Mouse (Mus musculus): ENCODE measurements around the gene Kif16b. TPM values are rescaled to one million over a fixed set of nuclear protein-coding genes. Genes with fewer than 3 reads are reported as not detected.

The Kif16b gene
- polyA plus RNA-seq, 1 experiment: not detected

GRCm38 (mm10) chr2:142700689-142701088 is 200.6 kb downstream of the Kif16b start:
- H3K4me3 ChIP-seq (ENCODE audit: insufficient read depth, low read depth, low read length): no peak overlapping the region
- H3K27ac ChIP-seq (ENCODE audit: insufficient read depth, low read depth, low read length): no peak overlapping the region
- peaks cover 6% of the 10 kb centered on the region for H3K4me1 ChIP-seq (ENCODE audit: control insufficient read depth, insufficient read depth, low read length)
- no peak for TF ChIP-seq POLR2A (IDR thresholded peaks at IDR 0.05; ENCODE audit: insufficient read depth, low read depth, low read length)
- TF ChIP-seq CTCF (IDR thresholded peaks at IDR 0.05; ENCODE audit: insufficient read depth, low read depth, low read length): no peak
- WGBS: 43% methylated on average over 4 of the region's 4 CpGs

GRCm38 (mm10) chr2:142698650-142699049 is 202.7 kb downstream of the Kif16b start:
- no peak overlapping the region for H3K27ac ChIP-seq (ENCODE audit: insufficient read depth, low read depth, low read length)
- no peak overlapping the region for H3K4me3 ChIP-seq (ENCODE audit: insufficient read depth, low read depth, low read length)
- TF ChIP-seq POLR2A (IDR thresholded peaks at IDR 0.05; ENCODE audit: insufficient read depth, low read depth, low read length) (no peak), CTCF (IDR thresholded peaks at IDR 0.05; ENCODE audit: insufficient read depth, low read depth, low read length) (no peak)
- 30% methylated on average over 3 of the region's 3 CpGs for whole genome bisulfite sequencing
- H3K4me1 ChIP-seq (ENCODE audit: control insufficient read depth, insufficient read depth, low read length): peaks cover 6% of the 10 kb centered on the region

- H3K4me3 ChIP-seq (ENCODE audit: insufficient read depth, low read depth, low read length): no peak overlapping the region
- peaks cover 2% of the 10 kb centered on the region for H3K4me1 ChIP-seq (ENCODE audit: control insufficient read depth, insufficient read depth, low read length)
- TF ChIP-seq POLR2A (IDR thresholded peaks at IDR 0.05; ENCODE audit: insufficient read depth, low read depth, low read length): no peak
- no peak for TF ChIP-seq CTCF (IDR thresholded peaks at IDR 0.05; ENCODE audit: insufficient read depth, low read depth, low read length)
- no peak overlapping the region for H3K27ac ChIP-seq (ENCODE audit: insufficient read depth, low read depth, low read length)
- WGBS: 98% methylated on average over 1 of the region's 1 CpGs
Measured at GRCm38 (mm10) chr2:142694936-142695331, 206.4 kb downstream of the Kif16b start.

- H3K4me3 ChIP-seq (ENCODE audit: insufficient read depth, low read depth, low read length): no peak overlapping the region
- TF ChIP-seq CTCF (IDR thresholded peaks at IDR 0.05; ENCODE audit: insufficient read depth, low read depth, low read length): no peak
- TF ChIP-seq POLR2A (IDR thresholded peaks at IDR 0.05; ENCODE audit: insufficient read depth, low read depth, low read length): no peak
- no peaks in the 10 kb centered on the region for H3K4me1 ChIP-seq (ENCODE audit: control insufficient read depth, insufficient read depth, low read length)
- 90% methylated on average over 3 of the region's 3 CpGs for WGBS
- no peak overlapping the region for H3K27ac ChIP-seq (ENCODE audit: insufficient read depth, low read depth, low read length)
Measured at GRCm38 (mm10) chr2:142694019-142694935, 207.1 kb downstream of the Kif16b start.

- 81% methylated on average over 1 of the region's 1 CpGs for WGBS
- H3K4me3 ChIP-seq (ENCODE audit: insufficient read depth, low read depth, low read length): no peak overlapping the region
- no peak overlapping the region for H3K27ac ChIP-seq (ENCODE audit: insufficient read depth, low read depth, low read length)
- TF ChIP-seq CTCF (IDR thresholded peaks at IDR 0.05; ENCODE audit: insufficient read depth, low read depth, low read length): no peak
- TF ChIP-seq POLR2A (IDR thresholded peaks at IDR 0.05; ENCODE audit: insufficient read depth, low read depth, low read length): no peak
- H3K4me1 ChIP-seq (ENCODE audit: control insufficient read depth, insufficient read depth, low read length): no peaks in the 10 kb centered on the region
Measured at GRCm38 (mm10) chr2:142693461-142693860, 207.9 kb downstream of the Kif16b start.

- Histone ChIP-seq H3K4me1 (ENCODE audit: control insufficient read depth, insufficient read depth, low read length) (no peaks in the 10 kb centered on the region), H3K4me3 (ENCODE audit: insufficient read depth, low read depth, low read length) (no peak overlapping the region), H3K27ac (ENCODE audit: insufficient read depth, low read depth, low read length) (no peak overlapping the region)
- WGBS: 100% methylated on average over 2 of the region's 2 CpGs
- TF ChIP-seq POLR2A (IDR thresholded peaks at IDR 0.05; ENCODE audit: insufficient read depth, low read depth, low read length) (no peak), CTCF (IDR thresholded peaks at IDR 0.05; ENCODE audit: insufficient read depth, low read depth, low read length) (no peak)
Measured at GRCm38 (mm10) chr2:142689496-142689895, 211.8 kb downstream of the Kif16b start.

- WGBS: 92% methylated on average over 4 of the region's 4 CpGs
- H3K4me1 ChIP-seq (ENCODE audit: control insufficient read depth, insufficient read depth, low read length): no peaks in the 10 kb centered on the region
- no peak overlapping the region for H3K4me3 ChIP-seq (ENCODE audit: insufficient read depth, low read depth, low read length)
- TF ChIP-seq POLR2A (IDR thresholded peaks at IDR 0.05; ENCODE audit: insufficient read depth, low read depth, low read length) (no peak), CTCF (IDR thresholded peaks at IDR 0.05; ENCODE audit: insufficient read depth, low read depth, low read length) (no peak)
- no peak overlapping the region for H3K27ac ChIP-seq (ENCODE audit: insufficient read depth, low read depth, low read length)
Measured at GRCm38 (mm10) chr2:142687936-142688514, 213.3 kb downstream of the Kif16b start.

- no peak overlapping the region for H3K27ac ChIP-seq (ENCODE audit: insufficient read depth, low read depth, low read length)
- H3K4me1 ChIP-seq (ENCODE audit: control insufficient read depth, insufficient read depth, low read length): no peaks in the 10 kb centered on the region
- TF ChIP-seq CTCF (IDR thresholded peaks at IDR 0.05; ENCODE audit: insufficient read depth, low read depth, low read length) (no peak), POLR2A (IDR thresholded peaks at IDR 0.05; ENCODE audit: insufficient read depth, low read depth, low read length) (no peak)
- no peak overlapping the region for H3K4me3 ChIP-seq (ENCODE audit: insufficient read depth, low read depth, low read length)
- WGBS: 68% methylated on average over 5 of the region's 5 CpGs
Measured at GRCm38 (mm10) chr2:142682965-142683709, 218.2 kb downstream of the Kif16b start.

All from olfactory bulb, adult 2 months (tissue).